Mouse (Mus musculus) midbrain, embryonic 13.5 days (tissue): ENCODE measurements around the gene Aldh1l1. TPM values are rescaled to one million over a fixed set of nuclear protein-coding genes. Genes with fewer than 3 reads are reported as not detected.

ENCODE experiments used
- ATAC-seq: fragments of 200-750 bp; cut with Nextera tagmentation; 2 replicates; pipeline ENCODE4 v1.8.0; 2017; ENCODE audit warnings: mild to moderate bottlenecking, moderate TSS enrichment, moderate library complexity
- H3K27ac ChIP-seq: fragments of 300-500 bp; sonication (generic); 2 replicates; pipeline ENCODE4 v1.5.1; 2015; ENCODE audit warnings: inconsistent platforms, mild to moderate bottlenecking, moderate library complexity
- H3K27me3 ChIP-seq: fragments of 300-500 bp; sonication (generic); 2 replicates; pipeline ENCODE4 v1.6.1; 2015; ENCODE audit warnings: mild to moderate bottlenecking, inconsistent platforms
- H3K36me3 ChIP-seq: fragments of 300-500 bp; sonication (generic); 2 replicates; pipeline ENCODE4 v1.6.1; 2015; ENCODE audit warnings: mild to moderate bottlenecking, inconsistent platforms
- H3K4me1 ChIP-seq: fragments of 300-500 bp; sonication (generic); replicated peaks from 2 replicates; pipeline ENCODE4 v1.6.1; 2015; ENCODE audit warnings: inconsistent platforms
- H3K4me2 ChIP-seq: fragments of 300-500 bp; sonication (generic); replicated peaks from 2 replicates; pipeline ENCODE4 v1.6.1; 2015; ENCODE audit warnings: moderate library complexity, mild to moderate bottlenecking, inconsistent platforms
- H3K4me3 ChIP-seq: fragments of 300-500 bp; sonication (generic); replicated peaks from 2 replicates; pipeline ENCODE4 v1.5.1; 2015; ENCODE audit warnings: mild to moderate bottlenecking, inconsistent platforms
- H3K9ac ChIP-seq: fragments of 300-500 bp; sonication (generic); replicated peaks from 2 replicates; pipeline ENCODE4 v1.6.1; 2015; ENCODE audit warnings: mild to moderate bottlenecking, inconsistent platforms
- H3K9me3 ChIP-seq: fragments of 300-500 bp; sonication (generic); 2 replicates; pipeline ENCODE4 v1.6.1; 2016; ENCODE audit warnings: mild to moderate bottlenecking, inconsistent platforms
- WGBS: fragments of 180-500 bp; shearing (Covaris S2); methylation state at CpG from one replicate; pipeline ENCODE4 v1.1.7; 2015; 5-methylcytosine and 5-hydroxymethylcytosine counted together
- polyA plus RNA-seq: library from polyadenylated mRNA; unstranded; fragments of >200 nt; fragmentation: Nextera tagmentation; extraction: Ambion mirVana; gene quantifications from 2 replicates; pipeline ENCODE4 v1.2.1, GENCODE M21; 2015

Gene Aldh1l1
- 28.3 and 30.8 TPM in 2 replicates for polyA plus RNA-seq

- no peaks in the 10 kb centered on the region for H3K27me3 ChIP-seq
- 87% methylated on average over 12 of the region's 12 CpGs for WGBS
- H3K9ac ChIP-seq = no peak within 1 kb of the TSS
- ATAC-seq = no peak
- no peaks in the 10 kb centered on the region for H3K4me1 ChIP-seq
- no peak within 1 kb of the TSS for H3K27ac ChIP-seq
- H3K9me3 ChIP-seq = no peaks in the 10 kb centered on the region
- no peak within 1 kb of the TSS for H3K4me3 ChIP-seq
- H3K36me3 ChIP-seq = no peaks in the 10 kb centered on the region
- H3K4me2 ChIP-seq = no peak within 1 kb of the TSS
Observed at GRCm38 (mm10) chr6:90486176-90486921, at the start of gene Aldh1l1. Gene Aldh1l1 (plus strand): TSS chr6:90486427.

GRCm38 (mm10) chr6:90437041-90437440 is 49.2 kb upstream of the Aldh1l1 start:
- Histone ChIP-seq H3K4me1 (peaks cover 3% of the 10 kb centered on the region; the same call in 1 of the 2 replicates), H3K9me3 (no peaks in the 10 kb centered on the region), H3K9ac (no peak overlapping the region), H3K4me3 (no peak overlapping the region), H3K4me2 (no peak overlapping the region), H3K36me3 (no peaks in the 10 kb centered on the region), H3K27me3 (no peaks in the 10 kb centered on the region), H3K27ac (no peak overlapping the region)
- WGBS = 91% methylated on average over 3 of the region's 3 CpGs
- no peak for ATAC-seq

GRCm38 (mm10) chr6:90446883-90447282 is 39.3 kb upstream of the Aldh1l1 start:
- Histone ChIP-seq H3K27me3 (no peaks in the 10 kb centered on the region), H3K4me1 (peaks cover 14% of the 10 kb centered on the region), H3K27ac (peak overlapping the region; percentile 35), H3K4me2 (no peak overlapping the region), H3K36me3 (no peaks in the 10 kb centered on the region), H3K4me3 (no peak overlapping the region), H3K9me3 (no peaks in the 10 kb centered on the region), H3K9ac (no peak overlapping the region)
- peak; percentile 89 for ATAC-seq
- WGBS = 20% methylated on average over 4 of the region's 4 CpGs

GRCm38 (mm10) chr6:90450179-90450578 is 36.0 kb upstream of the Aldh1l1 start:
- no peak overlapping the region for H3K27ac ChIP-seq
- WGBS = 31% methylated on average over 7 of the region's 7 CpGs
- H3K4me1 ChIP-seq = peaks cover 14% of the 10 kb centered on the region
- no peaks in the 10 kb centered on the region for H3K9me3 ChIP-seq
- no peak for ATAC-seq
- H3K4me2 ChIP-seq = no peak overlapping the region
- no peaks in the 10 kb centered on the region for H3K36me3 ChIP-seq
- H3K4me3 ChIP-seq = no peak overlapping the region
- no peaks in the 10 kb centered on the region for H3K27me3 ChIP-seq
- H3K9ac ChIP-seq = no peak overlapping the region

DNA sequence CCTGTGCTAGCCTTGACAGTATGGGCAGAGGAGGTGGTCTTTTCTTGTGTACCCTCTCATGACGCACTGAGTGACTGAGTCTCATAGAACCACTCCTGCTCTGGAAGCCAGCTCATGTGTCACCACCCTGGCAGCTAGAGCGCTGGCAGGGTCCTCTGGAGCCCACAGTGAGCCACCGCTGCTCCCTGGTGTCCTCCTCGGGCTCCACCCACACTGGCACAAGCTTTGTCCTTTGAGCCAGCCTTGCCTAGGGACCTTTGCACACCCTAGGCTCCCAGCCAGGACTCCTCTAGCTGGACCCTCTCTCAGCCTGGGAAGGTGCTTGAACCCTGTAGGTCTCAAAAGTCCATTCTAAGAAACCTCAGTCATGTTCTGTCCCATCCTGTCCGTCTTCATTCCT is 35.5 kb upstream of the Aldh1l1 start:
- no peak for ATAC-seq
- no peak overlapping the region for H3K4me2 ChIP-seq
- H3K36me3 ChIP-seq = no peaks in the 10 kb centered on the region
- no peak overlapping the region for H3K4me3 ChIP-seq
- H3K9me3 ChIP-seq = no peaks in the 10 kb centered on the region
- H3K27me3 ChIP-seq = no peaks in the 10 kb centered on the region
- H3K4me1 ChIP-seq = peaks cover 14% of the 10 kb centered on the region
- H3K27ac ChIP-seq = no peak overlapping the region
- H3K9ac ChIP-seq = no peak overlapping the region
- WGBS = 77% methylated on average over 5 of the region's 5 CpGs

DNA sequence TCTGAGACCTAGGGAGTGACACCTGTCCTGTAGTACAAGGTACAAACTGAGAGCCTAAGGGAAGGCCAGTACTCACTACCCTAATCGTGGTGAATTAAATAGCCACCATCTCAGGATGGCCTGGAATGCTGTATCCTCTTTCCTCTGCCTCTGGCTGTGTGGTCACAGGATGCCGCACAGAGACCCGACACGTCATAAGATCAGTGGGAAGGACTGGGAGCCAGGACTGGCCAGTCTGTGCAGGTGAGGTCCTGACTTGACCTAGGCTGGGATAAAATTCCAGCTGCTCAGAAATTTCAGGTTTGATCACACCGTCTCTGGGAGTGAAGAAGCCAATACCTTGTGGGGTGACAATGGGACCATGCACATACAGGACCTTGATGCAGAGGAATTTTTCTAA is 34.7 kb upstream of the Aldh1l1 start:
- WGBS = 91% methylated on average over 5 of the region's 5 CpGs
- Histone ChIP-seq H3K4me3 (no peak overlapping the region), H3K27me3 (no peaks in the 10 kb centered on the region), H3K9me3 (no peaks in the 10 kb centered on the region), H3K9ac (no peak overlapping the region), H3K4me2 (no peak overlapping the region), H3K27ac (no peak overlapping the region), H3K4me1 (peaks cover 10% of the 10 kb centered on the region), H3K36me3 (no peaks in the 10 kb centered on the region)
- ATAC-seq = no peak

GRCm38 (mm10) chr6:90452603-90453002 is 33.6 kb upstream of the Aldh1l1 start:
- Histone ChIP-seq H3K9ac (no peak overlapping the region), H3K4me2 (no peak overlapping the region), H3K4me1 (no peaks in the 10 kb centered on the region), H3K4me3 (no peak overlapping the region), H3K9me3 (no peaks in the 10 kb centered on the region), H3K27ac (no peak overlapping the region), H3K36me3 (no peaks in the 10 kb centered on the region), H3K27me3 (no peaks in the 10 kb centered on the region)
- no peak for ATAC-seq

- WGBS = 91% methylated on average over 5 of the region's 5 CpGs
- H3K36me3 ChIP-seq = no peaks in the 10 kb centered on the region
- H3K27ac ChIP-seq = no peak overlapping the region
- H3K9me3 ChIP-seq = no peaks in the 10 kb centered on the region
- no peak overlapping the region for H3K4me2 ChIP-seq
- no peaks in the 10 kb centered on the region for H3K27me3 ChIP-seq
- no peaks in the 10 kb centered on the region for H3K4me1 ChIP-seq
- no peak overlapping the region for H3K4me3 ChIP-seq
- no peak overlapping the region for H3K9ac ChIP-seq
- ATAC-seq = no peak
Observed at GRCm38 (mm10) chr6:90453751-90454150, 32.5 kb upstream of the Aldh1l1 start.

- H3K27me3 ChIP-seq = peaks cover 21% of the 10 kb centered on the region
- no peak for ATAC-seq
- WGBS = 80% methylated on average over 2 of the region's 2 CpGs
- no peak overlapping the region for H3K27ac ChIP-seq
- no peak overlapping the region for H3K9ac ChIP-seq
- no peak overlapping the region for H3K4me3 ChIP-seq
- no peak overlapping the region for H3K4me2 ChIP-seq
- peaks cover 6% of the 10 kb centered on the region for H3K4me1 ChIP-seq
- H3K36me3 ChIP-seq = no peaks in the 10 kb centered on the region
- no peaks in the 10 kb centered on the region for H3K9me3 ChIP-seq
Observed at GRCm38 (mm10) chr6:90457421-90457820, 28.8 kb upstream of the Aldh1l1 start.

- Histone ChIP-seq H3K9ac (no peak overlapping the region), H3K27ac (no peak overlapping the region), H3K4me3 (no peak overlapping the region; the same call in 1 of the 2 replicates), H3K4me2 (0 out of 2 replicates have a peak overlapping the region, but pooled peaks have one; percentile 100), H3K4me1 (peaks cover 23% of the 10 kb centered on the region), H3K27me3 (peaks cover 36% of the 10 kb centered on the region), H3K36me3 (no peaks in the 10 kb centered on the region), H3K9me3 (no peaks in the 10 kb centered on the region)
- 53% methylated on average over 2 of the region's 2 CpGs for WGBS
- no peak for ATAC-seq
Observed at GRCm38 (mm10) chr6:90461181-90461580, 25.0 kb upstream of the Aldh1l1 start.

DNA sequence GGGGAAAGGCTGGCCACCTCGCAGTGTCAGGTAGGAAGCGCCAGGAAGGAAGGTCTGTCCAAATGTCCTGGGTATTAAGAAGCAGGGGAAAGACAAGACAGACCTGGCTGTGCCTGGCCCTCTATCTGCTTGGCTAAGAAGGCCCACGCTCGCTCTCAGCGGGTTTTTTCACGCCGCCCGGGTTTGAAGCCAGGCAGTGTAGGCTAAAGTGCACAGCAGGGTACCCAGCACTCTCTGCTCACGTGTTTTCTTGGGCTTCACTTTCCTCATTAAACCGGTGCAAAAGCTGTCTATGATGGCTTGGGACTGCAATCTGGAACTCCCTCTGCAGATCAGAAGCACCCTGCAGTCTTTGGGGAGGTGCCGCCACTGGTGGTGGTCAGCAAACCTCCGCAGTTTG is 24.5 kb upstream of the Aldh1l1 start:
- peak overlapping the region; percentile 100 for H3K4me2 ChIP-seq
- no peaks in the 10 kb centered on the region for H3K36me3 ChIP-seq
- H3K4me1 ChIP-seq = peaks cover 23% of the 10 kb centered on the region
- no peaks in the 10 kb centered on the region for H3K9me3 ChIP-seq
- H3K9ac ChIP-seq = peak overlapping the region; percentile 72
- H3K4me3 ChIP-seq = peak overlapping the region; percentile 67
- no peak; the same call in 1 of the 2 replicates for ATAC-seq
- peaks cover 36% of the 10 kb centered on the region for H3K27me3 ChIP-seq
- H3K27ac ChIP-seq = no peak overlapping the region
- WGBS = 11% methylated on average over 12 of the region's 12 CpGs

GRCm38 (mm10) chr6:90462181-90462706 is 24.0 kb upstream of the Aldh1l1 start, which contains the start of gene Klf15:
Gene Klf15 (plus strand): TSS chr6:90462576.
- Histone ChIP-seq H3K27me3 (peaks cover 36% of the 10 kb centered on the region), H3K4me2 (peak within 1 kb of the TSS; percentile 100), H3K36me3 (peaks cover 3% of the 10 kb centered on the region; the same call in 1 of the 2 replicates), H3K27ac (peak within 1 kb of the TSS; percentile 32; the same call in 1 of the 2 replicates), H3K9ac (peak within 1 kb of the TSS; percentile 72), H3K4me3 (peak within 1 kb of the TSS; percentile 67), H3K4me1 (peaks cover 23% of the 10 kb centered on the region), H3K9me3 (no peaks in the 10 kb centered on the region)
- under 1% methylated on average over 70 of the region's 70 CpGs for WGBS
- ATAC-seq = peak; percentile 70
